Comparison of ENCODE assay signal across 8 mouse cellular contexts in genomic region chr15:83099533-83100331, GRCm38 (mm10). TPM values are rescaled to one million over a fixed set of nuclear protein-coding genes. Genes with fewer than 3 reads are reported as not detected.
A peak's percentile ranks its signal among the peaks of the same experiment; 100 is the strongest.
DNase-seq lines count a peak whose midpoint lies in the region; ATAC-seq and TF ChIP-seq lines count a peak whose summit lies in the region.

No protein-coding gene starts in this region.

- WGBS in intestine, embryonic 15.5 days = 4% methylated on average over 31 of the region's 31 CpGs
- whole genome bisulfite sequencing in liver, embryonic 11.5 days = 4% methylated on average over 31 of the region's 31 CpGs

- peak overlapping the region; percentile 87 for H3K4me2 ChIP-seq in intestine, embryonic 15.5 days (replicated peaks)
- peak overlapping the region; percentile 95 for H3K4me2 ChIP-seq in liver, embryonic 11.5 days

- H3K36me3 ChIP-seq in intestine, embryonic 15.5 days = no peaks in the 10 kb centered on the region
- no peaks in the 10 kb centered on the region for H3K36me3 ChIP-seq in liver, embryonic 11.5 days (ENCODE audit: control insufficient read depth, insufficient read depth, low read length)
- no peaks in the 10 kb centered on the region for H3K36me3 ChIP-seq in splenic B cell, adult 2 months (ENCODE audit: control insufficient read depth, insufficient read depth, low read length, poor library complexity, severe bottlenecking)

- H3K9ac ChIP-seq in intestine, embryonic 15.5 days = peak overlapping the region; percentile 76
- peak overlapping the region; percentile 82 for H3K9ac ChIP-seq in liver, embryonic 11.5 days (ENCODE audit: low read depth, low read length)

- H3K4me1 ChIP-seq in intestine, embryonic 15.5 days (replicated peaks) = peaks cover 9% of the 10 kb centered on the region
- peaks cover 4% of the 10 kb centered on the region; the same call in 1 of the 2 replicates for H3K4me1 ChIP-seq in liver, embryonic 11.5 days (replicated peaks; ENCODE audit: control insufficient read depth, insufficient read depth, low read length)

- DNase-seq in layer of hippocampus, adult 2 months (ENCODE audit: low spot score in 2 of 2) = peak; percentile 54 to 60
- DNase-seq in layer of hippocampus, adult 8-10 months (ENCODE audit: low spot score in 2 of 2) = no peak
- DNase-seq in embryo, embryonic 10.5 days (ENCODE audit: low spot score) = peak; percentile 95
- DNase-seq in gastrocnemius, postnatal 4 days (ENCODE audit: low spot score in 2 of 2) = peak; percentile 84 to 92
- DNase-seq in liver, embryonic 11.5 days (ENCODE audit: low spot score) = peak; percentile 89
- peak; percentile 89 for DNase-seq in splenic B cell, adult 2 months (ENCODE audit: low read depth, low spot score)

- peak; percentile 96 for ATAC-seq in intestine, embryonic 15.5 days
- ATAC-seq in liver, embryonic 11.5 days (replicated peaks; ENCODE audit: low FRiP score) = peak; percentile 94
- ATAC-seq in monocyte, adult 5-6 weeks (replicated peaks; ENCODE audit: insufficient number of reproducible peaks, low FRiP score, low TSS enrichment, poor library complexity, severe bottlenecking) = peak; percentile 96

- H3K27ac ChIP-seq in layer of hippocampus, adult 2 months = peak overlapping the region; percentile 62; the same call in 1 of the 2 replicates
- H3K27ac ChIP-seq in intestine, embryonic 15.5 days = peak overlapping the region; percentile 40; the same call in 1 of the 2 replicates
- H3K27ac ChIP-seq in liver, embryonic 11.5 days (ENCODE audit: low read depth, low read length) = no peak overlapping the region

- no peaks in the 10 kb centered on the region for H3K27me3 ChIP-seq in intestine, embryonic 15.5 days (replicated peaks)
- H3K27me3 ChIP-seq in liver, embryonic 11.5 days (replicated peaks; ENCODE audit: control insufficient read depth, insufficient read depth, low read length) = peaks cover 15% of the 10 kb centered on the region
- H3K27me3 ChIP-seq in splenic B cell, adult 2 months (ENCODE audit: control insufficient read depth, insufficient read depth, low read length, poor library complexity, severe bottlenecking) = no peaks in the 10 kb centered on the region

- H3K9me3 ChIP-seq in intestine, embryonic 15.5 days = no peaks in the 10 kb centered on the region
- no peaks in the 10 kb centered on the region for H3K9me3 ChIP-seq in liver, embryonic 11.5 days (ENCODE audit: control insufficient read depth, low read length)

- peak overlapping the region; percentile 53 for H3K4me3 ChIP-seq in layer of hippocampus, adult 2 months
- peak overlapping the region; percentile 64 for H3K4me3 ChIP-seq in intestine, embryonic 15.5 days (replicated peaks)
- peak overlapping the region; percentile 68 for H3K4me3 ChIP-seq in liver, embryonic 11.5 days (ENCODE audit: low read depth, low read length)

- no peak for TF ChIP-seq CTCF in layer of hippocampus, adult 2 months (conservative IDR thresholded peaks at IDR 0.05)

RNA-seq across cellular contexts. Expression of gene Serhl, which starts 10.4 kb away (rescaled TPM):
- 10 to 100 TPM in 1 of 2 experiments, 1 to 10 TPM in 1; 7.1 to 11.8 TPM for total RNA-seq in layer of hippocampus, adult 2 months (2021)
- 10 to 100 TPM in 2 of 4 experiments, 1 to 10 TPM in 2; 8.5 to 13.7 (median 11.2) TPM for total RNA-seq in layer of hippocampus, adult 8-10 months (2022)
- 10 to 100 TPM; 33.4 to 41.0 TPM for total RNA-seq in gastrocnemius, postnatal 4 days (2021)
- 56.3 and 61.7 TPM in 2 replicates for polyA plus RNA-seq in intestine, embryonic 15.5 days (2015; fragmentation: Nextera tagmentation; extraction: Ambion mirVana)
- 45.8 and 49.4 TPM in 2 replicates for polyA plus RNA-seq in liver, embryonic 11.5 days (2014; fragmentation: Nextera tagmentation; extraction: Ambion mirVana)
- total RNA-seq in monocyte, adult 5-6 weeks (2017) = 16.9 to 26.7 TPM (median 20.9 TPM) in 3 replicates

RNA-seq across cellular contexts. Expression of gene Rrp7a, which starts 22.9 kb away (rescaled TPM):
- total RNA-seq in layer of hippocampus, adult 2 months (2021) = 100 to 1,000 TPM; 144 to 151 TPM
- total RNA-seq in layer of hippocampus, adult 8-10 months (2022) = 100 to 1,000 TPM; 126 to 141 (median 133) TPM
- total RNA-seq in gastrocnemius, postnatal 4 days (2021) = 10 to 100 TPM; 50.3 to 53.5 TPM
- polyA plus RNA-seq in intestine, embryonic 15.5 days (2015; fragmentation: Nextera tagmentation; extraction: Ambion mirVana) = 64.0 and 66.7 TPM in 2 replicates
- 71.1 and 77.6 TPM in 2 replicates for polyA plus RNA-seq in liver, embryonic 11.5 days (2014; fragmentation: Nextera tagmentation; extraction: Ambion mirVana)
- 29.8 to 65.9 TPM (median 55.4 TPM) in 3 replicates for total RNA-seq in monocyte, adult 5-6 weeks (2017)

RNA-seq across cellular contexts. Expression of gene Poldip3, which starts 49.5 kb away (rescaled TPM):
- total RNA-seq in layer of hippocampus, adult 2 months (2021) = 10 to 100 TPM; 90.5 to 91.5 TPM
- 10 to 100 TPM; 84.5 to 94.7 (median 92.1) TPM for total RNA-seq in layer of hippocampus, adult 8-10 months (2022)
- 10 to 100 TPM; 62.8 to 67.3 TPM for total RNA-seq in gastrocnemius, postnatal 4 days (2021)
- polyA plus RNA-seq in intestine, embryonic 15.5 days (2015; fragmentation: Nextera tagmentation; extraction: Ambion mirVana) = 108 and 109 TPM in 2 replicates
- polyA plus RNA-seq in liver, embryonic 11.5 days (2014; fragmentation: Nextera tagmentation; extraction: Ambion mirVana) = 117 and 127 TPM in 2 replicates
- total RNA-seq in monocyte, adult 5-6 weeks (2017) = 122 to 140 TPM (median 123 TPM) in 3 replicates

Comparison
In these comparisons a context has a peak if more than half of its experiments do, and no peak if none do; other contexts are left out.
1. DNase-seq: peak in layer of hippocampus, adult 2 months (2 of 2), embryo, embryonic 10.5 days (single experiment), gastrocnemius, postnatal 4 days (2 of 2), liver, embryonic 11.5 days (single experiment) and splenic B cell, adult 2 months (single experiment); none in layer of hippocampus, adult 8-10 months (0 of 2).
2. Peak in every context shown above with its lines, with median percentiles within 50 percentile points of each other: H3K4me3 ChIP-seq and ATAC-seq.